Mouse (Mus musculus): ENCODE measurements around the gene Gm10772. TPM values are rescaled to one million over a fixed set of nuclear protein-coding genes. Genes with fewer than 3 reads are reported as not detected.
"Not testable (repeated sequence)": the region's sequence is repeated elsewhere in the genome, so short reads cannot be mapped to it uniquely, and the experiment has no call there.

Gene Gm10772
- polyA plus RNA-seq (2012; ENCODE audit: insufficient read depth, insufficient read length, missing spikeins): not detected in 2 replicates

DNA sequence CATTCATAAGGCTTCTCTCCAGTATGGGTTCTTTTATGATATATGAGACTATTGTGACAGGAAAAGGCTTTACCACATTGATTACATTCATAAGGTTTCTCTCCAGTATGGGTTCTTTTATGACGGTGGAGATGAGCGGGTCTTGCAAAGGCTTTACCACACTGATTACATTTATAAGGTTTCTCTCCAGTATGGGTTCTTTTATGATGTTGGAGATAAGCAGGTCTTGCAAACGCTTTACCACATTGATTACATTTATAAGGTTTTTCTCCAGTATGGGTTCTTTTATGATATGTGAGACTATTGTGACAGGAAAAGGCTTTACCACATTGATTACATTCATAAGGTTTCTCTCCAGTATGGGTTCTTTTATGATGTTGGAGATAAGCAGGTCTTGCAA, at the start of gene Gm10772:
TSS of gene Gm10772 (minus strand) at position 101 of the 400 bp plus-strand sequence.
- not testable (repeated sequence) for H3K27ac ChIP-seq (replicated peaks; ENCODE audit: low read depth, low read length); H3K4me3 ChIP-seq (ENCODE audit: insufficient read depth, low read depth, low read length)

GRCm38 (mm10) chr13:66263914-66264313, 36.5 kb upstream of the Gm10772 start:
- H3K4me3 ChIP-seq (ENCODE audit: insufficient read depth, low read depth, low read length); H3K4me1 ChIP-seq (ENCODE audit: control insufficient read depth, insufficient read depth, insufficient read length, low read length); H3K27ac ChIP-seq (replicated peaks; ENCODE audit: low read depth, low read length): not testable (repeated sequence)

More for the DNA sequence above, at the start of gene Gm10772:
- not testable (repeated sequence) for H3K4me1 ChIP-seq (ENCODE audit: control insufficient read depth, insufficient read depth, insufficient read length, low read length)

DNA sequence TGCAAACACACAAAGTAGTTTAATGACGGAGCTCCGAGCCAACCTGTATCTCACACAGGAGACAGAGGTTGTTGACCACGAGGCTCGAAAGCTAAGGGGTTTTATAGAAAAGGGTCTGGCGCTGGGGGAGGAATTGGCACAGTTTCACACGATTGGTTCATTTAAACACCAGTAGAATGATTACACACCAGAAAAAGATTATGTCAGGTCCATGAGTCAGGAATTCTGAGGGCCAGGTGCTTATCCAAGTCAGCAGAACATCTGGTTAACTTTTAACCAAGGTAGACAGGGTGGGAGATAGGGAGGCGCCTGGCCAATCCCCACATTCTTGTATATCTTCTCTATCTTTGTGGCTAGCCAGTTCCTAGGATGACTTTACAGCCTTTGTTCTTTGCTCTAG, 35.8 kb upstream of the Gm10772 start:
- not testable (repeated sequence) for H3K27ac ChIP-seq (replicated peaks; ENCODE audit: low read depth, low read length); H3K4me3 ChIP-seq (ENCODE audit: insufficient read depth, low read depth, low read length); H3K4me1 ChIP-seq (ENCODE audit: control insufficient read depth, insufficient read depth, insufficient read length, low read length)

DNA sequence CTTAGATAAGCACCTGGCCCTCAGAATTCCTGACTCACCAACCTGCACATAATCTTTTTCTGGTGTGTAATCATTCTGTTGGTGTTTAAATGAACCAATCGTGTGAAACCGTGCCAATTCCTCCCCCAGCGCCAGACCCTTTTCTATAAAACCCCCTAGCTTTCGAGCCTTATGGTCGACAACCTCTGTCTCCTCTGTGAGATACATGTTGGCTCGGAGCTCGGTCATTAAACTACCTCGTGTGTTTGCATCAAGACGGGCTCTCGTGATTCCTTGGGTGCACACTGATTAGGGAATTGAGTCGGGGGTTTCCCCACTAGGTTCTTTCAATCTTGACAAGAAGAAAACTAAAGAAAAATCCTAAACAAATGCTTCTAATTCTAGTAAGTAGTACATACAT, 13.0 kb downstream of the Gm10772 start:
- Histone ChIP-seq H3K4me3 (ENCODE audit: insufficient read depth, low read depth, low read length) (no peak overlapping the region), H3K27ac (replicated peaks; ENCODE audit: low read depth, low read length) (no peak overlapping the region), H3K4me1 (ENCODE audit: control insufficient read depth, insufficient read depth, insufficient read length, low read length) (no peaks in the 10 kb centered on the region)

DNA sequence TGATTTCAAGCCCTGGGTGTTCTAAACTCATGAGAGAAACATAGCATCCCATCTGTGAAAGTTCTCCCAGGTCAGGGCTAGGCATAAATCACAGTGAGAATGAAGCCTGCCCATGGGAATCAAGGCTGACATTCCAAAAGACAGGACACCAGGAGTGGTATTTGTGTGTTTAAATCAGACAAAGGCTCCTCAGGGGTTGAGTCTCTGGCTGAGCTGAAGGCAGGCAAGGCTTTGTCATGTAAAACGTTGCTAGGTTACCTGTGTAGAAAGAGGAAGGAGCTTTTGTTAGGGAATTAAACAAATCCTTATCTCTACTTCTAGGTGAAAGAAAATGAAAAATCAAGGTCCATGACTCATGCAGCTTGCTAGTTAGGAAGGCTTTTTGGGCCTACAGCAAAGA, 13.6 kb downstream of the Gm10772 start:
- not testable (repeated sequence) for H3K4me1 ChIP-seq (ENCODE audit: control insufficient read depth, insufficient read depth, insufficient read length, low read length); H3K4me3 ChIP-seq (ENCODE audit: insufficient read depth, low read depth, low read length); H3K27ac ChIP-seq (replicated peaks; ENCODE audit: low read depth, low read length)

- H3K4me3 ChIP-seq (ENCODE audit: insufficient read depth, low read depth, low read length); H3K4me1 ChIP-seq (ENCODE audit: control insufficient read depth, insufficient read depth, insufficient read length, low read length); H3K27ac ChIP-seq (replicated peaks; ENCODE audit: low read depth, low read length): not testable (repeated sequence)
Measured at GRCm38 (mm10) chr13:66179172-66179571, 48.2 kb downstream of the Gm10772 start.

Other genes starting within 250 kb of the Gm10772 start
- gene Gm10324, start 108.0 kb downstream of the Gm10772 start, polyA plus RNA-seq (2012; ENCODE audit: insufficient read depth, insufficient read length, missing spikeins): not detected in 2 replicates
- gene 2410141K09Rik, start 213.5 kb upstream of the Gm10772 start, polyA plus RNA-seq (2012; ENCODE audit: insufficient read depth, insufficient read length, missing spikeins): not detected in 2 replicates

Measured in brown adipose tissue, adult 24 weeks (tissue).